Mouse (Mus musculus): Measurements from ENCODE around the gene Dcst2.

Gene Dcst2

DNA sequence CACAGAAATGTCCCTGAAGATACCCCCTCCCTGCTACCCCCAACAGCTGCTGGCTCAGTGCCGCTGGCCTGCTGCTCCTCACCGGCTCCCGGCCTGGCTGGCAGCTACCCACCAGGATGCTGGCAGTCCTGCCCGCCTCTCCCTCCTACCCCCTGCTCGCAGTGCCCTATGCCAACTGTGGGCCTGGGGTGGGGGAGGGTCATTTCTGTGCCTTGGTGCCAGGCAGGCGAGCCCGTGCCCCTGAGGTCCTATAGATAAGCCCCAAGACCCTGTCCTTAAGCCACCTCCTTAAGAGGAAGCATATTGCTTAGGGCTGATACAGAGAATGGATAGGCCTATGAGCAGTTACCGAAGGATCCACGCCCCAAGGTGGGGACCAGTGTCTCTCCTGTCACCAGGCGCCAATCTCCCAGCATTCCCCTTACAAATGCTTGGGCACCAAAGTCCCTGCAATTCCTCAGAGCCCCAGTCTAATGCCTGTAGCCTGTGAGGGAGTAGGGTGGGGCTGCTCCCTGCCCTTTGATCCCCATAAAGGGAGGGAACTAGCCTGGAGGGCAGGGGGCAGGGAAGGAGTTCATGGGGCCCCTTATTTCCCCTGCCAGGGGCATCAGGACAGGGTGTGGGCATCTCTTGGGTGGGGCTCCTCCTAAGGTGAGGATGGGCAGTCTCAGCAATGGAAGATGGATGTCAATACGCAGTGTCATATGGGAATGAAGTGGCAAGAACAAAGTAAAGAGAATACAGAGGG, 26.5 kb downstream of the Dcst2 start:
- DNase-seq (ENCODE audit: low spot score), result no peak

DNA sequence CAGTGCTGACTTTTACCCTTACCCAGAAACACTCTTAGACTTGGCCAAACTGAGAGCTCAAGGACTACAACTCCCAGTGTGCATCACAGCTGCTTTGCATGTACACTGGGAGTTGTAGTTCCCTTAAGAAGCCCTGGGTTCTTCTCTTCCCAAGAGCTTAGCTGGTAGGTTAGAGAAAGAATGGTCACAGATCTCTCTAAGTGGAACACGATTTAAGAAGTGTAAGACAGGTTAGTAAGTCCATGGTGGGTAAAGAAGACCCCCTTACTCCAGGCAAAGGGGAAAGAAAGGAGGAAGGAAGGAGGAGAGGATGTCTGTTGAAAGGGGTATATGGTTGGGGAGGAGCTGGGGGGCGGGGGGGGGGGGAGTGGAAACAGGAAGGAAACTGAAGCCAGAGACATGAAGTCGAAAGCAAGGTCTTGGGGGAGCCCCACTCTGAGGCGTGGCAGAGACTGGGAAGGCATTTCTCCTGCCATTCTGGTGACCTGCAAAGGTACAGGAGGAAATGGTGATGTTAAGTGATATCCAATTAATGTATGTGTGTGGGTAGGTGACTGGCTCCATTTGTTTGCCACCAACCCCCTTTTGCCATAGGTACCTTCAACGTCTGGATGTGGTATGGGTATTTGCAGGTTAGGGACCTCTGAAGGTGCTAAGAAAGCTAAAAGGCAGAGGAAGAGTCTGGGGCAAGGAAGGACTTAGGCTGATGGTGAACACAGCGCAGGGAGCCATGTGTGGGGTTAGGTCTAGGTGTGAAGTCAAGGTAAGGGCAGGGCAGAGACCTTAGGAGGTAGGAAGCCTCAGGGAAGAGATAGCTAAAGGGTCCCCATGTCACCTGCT, 27.3 kb downstream of the Dcst2 start:
- DNase-seq (ENCODE audit: low spot score), result no peak

- no peak for DNase-seq (ENCODE audit: low spot score)
Observed at GRCm38 (mm10) chr3:89390111-89390515, 28.3 kb downstream of the Dcst2 start.

DNA sequence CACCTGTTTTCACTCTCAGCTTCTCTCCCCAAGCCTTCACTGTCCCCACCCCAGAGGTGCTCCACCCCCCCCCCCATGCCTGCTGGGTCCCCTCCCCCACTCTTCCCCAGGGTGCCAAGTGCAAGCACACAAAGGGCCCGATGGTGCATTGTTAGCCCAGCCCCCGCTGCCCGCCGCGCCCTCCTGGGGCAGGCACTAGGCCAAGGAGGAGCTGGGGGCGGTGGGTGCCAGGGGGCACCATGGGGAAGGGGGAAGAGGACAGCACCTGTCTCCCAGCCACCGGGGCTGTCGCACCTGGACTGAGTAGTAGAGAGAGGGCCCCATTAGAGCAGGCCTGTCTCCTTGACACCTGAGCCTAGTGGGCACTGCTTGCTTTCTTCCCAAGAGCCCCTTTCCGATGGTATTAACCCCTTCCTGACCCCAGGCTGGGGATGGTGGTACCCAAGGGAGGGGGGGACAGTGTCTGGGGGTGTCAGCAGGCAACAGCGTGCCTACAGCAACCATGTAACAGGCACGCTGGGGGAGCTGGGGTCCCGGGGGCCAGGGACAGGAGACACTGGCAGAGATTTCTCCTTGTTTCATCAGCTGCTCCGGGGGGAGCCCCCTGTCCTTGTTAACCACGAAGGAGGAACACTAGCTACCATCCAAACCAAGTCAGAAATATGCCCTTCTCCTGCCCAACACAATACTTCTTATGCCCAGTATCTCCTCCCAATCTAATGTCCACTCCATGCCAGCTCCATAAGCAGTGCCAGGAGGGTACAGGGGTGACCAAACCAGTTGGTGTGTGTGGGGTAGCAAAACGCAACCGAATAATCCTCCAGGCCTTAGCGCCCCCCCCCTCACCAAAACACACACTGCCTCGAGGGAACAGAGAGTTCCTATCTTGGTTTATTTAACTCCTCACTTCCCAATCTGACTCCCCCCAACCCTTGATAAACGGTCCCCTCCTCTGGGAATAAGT, 29.2 kb downstream of the Dcst2 start:
- DNase-seq (ENCODE audit: low spot score), result no peak

GRCm38 (mm10) chr3:89391663-89392511, 30.1 kb downstream of the Dcst2 start:
- no peak for DNase-seq (ENCODE audit: low spot score)

- no peak for DNase-seq (ENCODE audit: low spot score)
Observed at GRCm38 (mm10) chr3:89392871-89393311, 31.1 kb downstream of the Dcst2 start.

GRCm38 (mm10) chr3:89393605-89394004, 31.8 kb downstream of the Dcst2 start:
- DNase-seq (ENCODE audit: low spot score), result peak; percentile 97

- DNase-seq (ENCODE audit: low spot score), result no peak
Observed at GRCm38 (mm10) chr3:89394006-89394893, 32.5 kb downstream of the Dcst2 start, which contains the start of gene Zbtb7b. TSS of gene Zbtb7b (minus strand) at chr3:89394776.

GRCm38 (mm10) chr3:89394894-89395256, 33.1 kb downstream of the Dcst2 start:
- no peak for DNase-seq (ENCODE audit: low spot score)

DNA sequence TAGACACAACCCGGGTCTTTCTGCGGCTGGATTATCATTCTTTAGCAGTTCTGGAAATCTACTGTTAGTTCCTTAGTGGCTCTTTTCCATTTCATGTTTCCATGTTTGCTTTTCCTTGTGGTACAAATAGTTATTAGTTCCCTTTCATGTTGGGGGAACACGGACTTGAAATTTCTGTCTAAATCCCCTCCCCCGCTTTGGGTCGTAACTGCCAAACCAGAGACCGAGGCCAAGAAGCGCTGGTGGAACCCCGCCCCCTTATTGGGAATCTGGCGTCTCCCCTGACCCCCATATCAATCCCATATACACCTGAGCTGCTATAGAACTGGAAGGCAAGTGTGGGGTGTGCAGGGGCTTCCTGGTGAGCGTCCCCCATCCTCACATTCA, 33.6 kb downstream of the Dcst2 start:
- DNase-seq (ENCODE audit: low spot score), result no peak

- peak; percentile 67 for DNase-seq (ENCODE audit: low spot score)
Observed at GRCm38 (mm10) chr3:89395806-89396653, 34.3 kb downstream of the Dcst2 start.

- DNase-seq (ENCODE audit: low spot score), result no peak
Observed at GRCm38 (mm10) chr3:89396654-89397005, 34.9 kb downstream of the Dcst2 start.

- DNase-seq (ENCODE audit: low spot score), result no peak
Observed at GRCm38 (mm10) chr3:89401329-89401728, 39.6 kb downstream of the Dcst2 start.

DNA sequence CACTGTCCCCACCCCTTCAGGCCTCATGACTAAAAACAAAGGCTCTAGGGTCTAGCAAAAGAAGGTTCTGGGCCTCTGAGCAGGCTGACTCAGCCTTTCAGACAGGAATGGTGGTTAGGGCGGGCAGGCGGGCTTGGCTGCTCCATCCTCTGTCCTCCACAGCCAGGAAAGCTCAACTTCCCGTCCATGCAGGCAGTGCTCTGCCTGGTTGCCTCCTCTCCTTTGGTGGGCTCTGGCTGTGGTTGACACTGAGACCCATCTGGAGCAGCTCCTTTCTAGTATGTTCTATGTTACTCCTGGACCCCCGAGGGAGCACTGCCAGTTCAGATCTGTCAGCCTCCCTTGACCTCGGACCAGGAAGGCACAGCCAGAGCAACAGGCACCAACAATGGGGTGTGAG, 40.9 kb downstream of the Dcst2 start, which contains the start of gene Lenep:
Gene Lenep, minus strand, starts transcription at position 101 of the 400 bp plus-strand sequence.
- no peak for DNase-seq (ENCODE audit: low spot score)

- DNase-seq (ENCODE audit: low spot score), result no peak
Observed at GRCm38 (mm10) chr3:89406887-89407286, 45.1 kb downstream of the Dcst2 start.

GRCm38 (mm10) chr3:89408448-89408847, 46.7 kb downstream of the Dcst2 start:
- no peak for DNase-seq (ENCODE audit: low spot score)

DNA sequence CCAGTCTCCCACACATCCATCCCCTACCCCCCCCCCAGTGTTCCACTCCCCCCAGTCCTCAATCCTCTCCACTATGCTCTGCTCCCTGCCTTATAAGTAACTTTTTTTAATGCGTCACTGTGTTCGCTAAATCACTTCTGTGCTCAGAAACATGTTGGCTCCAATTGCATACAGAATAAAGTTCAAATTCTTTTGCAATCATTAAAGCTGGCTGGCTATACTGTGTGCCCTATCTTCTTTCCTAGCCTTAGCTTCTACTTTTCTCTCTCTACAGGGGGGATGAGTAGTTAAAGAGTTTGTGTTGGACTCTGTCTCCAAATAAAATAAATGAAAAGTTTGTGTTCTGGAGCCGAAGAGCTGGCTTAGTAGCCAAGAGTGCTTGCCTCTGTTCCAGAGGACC, 47.9 kb downstream of the Dcst2 start:
- no peak for DNase-seq (ENCODE audit: low spot score)

DNA sequence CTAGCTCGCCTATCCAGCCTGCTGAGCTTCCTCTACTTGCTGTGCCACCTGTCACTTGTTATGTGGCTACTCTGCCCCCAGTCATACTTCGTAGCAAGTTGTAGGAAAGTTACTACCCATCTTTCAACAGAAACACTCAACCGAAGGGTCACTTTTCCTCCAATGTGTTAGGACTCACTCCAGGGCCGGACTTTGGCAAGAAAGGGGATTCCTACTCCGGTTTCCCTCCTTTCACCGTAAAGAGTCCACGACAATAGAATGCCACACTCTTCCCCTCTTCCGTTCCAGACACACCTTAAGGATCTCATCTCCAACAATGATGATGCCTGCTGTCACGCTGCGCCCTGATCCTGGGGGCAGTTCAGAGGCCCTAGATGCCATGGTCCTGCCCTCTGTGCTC, 49.1 kb downstream of the Dcst2 start:
- no peak for DNase-seq (ENCODE audit: low spot score)

Measured in layer of hippocampus, adult 11-12 months (tissue).